Mouse (Mus musculus): Measurements from ENCODE around the gene Scn1a.
A peak's percentile ranks its signal among the peaks of the same experiment; 100 is the strongest.

The Scn1a gene

DNA sequence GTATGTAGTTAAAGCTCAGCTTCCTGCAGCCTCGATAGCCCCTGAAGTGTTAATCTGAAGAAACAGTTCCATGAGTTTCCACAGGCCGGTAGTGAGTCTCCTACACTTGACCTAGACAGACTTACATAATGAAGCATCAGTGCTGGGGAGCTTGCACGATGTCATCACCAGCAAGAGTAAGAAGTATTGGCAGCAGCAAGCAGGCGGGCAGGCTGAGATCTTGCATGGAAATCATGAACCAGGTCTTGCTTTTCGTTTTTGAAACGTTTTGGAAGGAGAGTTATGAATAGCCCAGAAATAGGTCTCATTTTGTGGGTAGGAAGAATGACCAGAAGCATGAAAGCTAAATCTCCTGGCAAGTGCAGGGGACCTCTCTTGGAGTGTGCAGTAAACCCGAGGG lies at the start of gene Scn1a:
Gene Scn1a, minus strand, starts transcription at position 130 of the 400 bp plus-strand sequence.
- peak; percentile 33 to 44 for DNase-seq (ENCODE audit: low spot score in 2 of 2)

DNA sequence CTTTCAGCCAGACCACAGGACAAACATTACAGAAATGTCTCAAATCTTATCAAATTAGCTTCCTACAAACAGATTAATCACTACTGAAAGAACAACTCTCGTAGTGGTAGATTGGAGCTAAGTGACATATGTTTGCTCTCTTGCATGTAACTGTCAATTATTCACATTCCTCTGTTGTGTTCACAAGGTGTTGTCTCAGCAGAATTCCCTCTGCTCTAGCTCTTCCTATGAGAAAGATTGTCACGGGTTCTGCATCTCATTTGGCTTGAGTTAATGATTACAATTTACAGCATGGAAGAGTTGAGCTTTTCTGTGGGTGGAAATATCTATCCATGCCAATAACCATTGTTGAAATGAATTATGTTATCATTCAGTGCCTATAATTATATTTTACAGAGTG lies 37.8 kb upstream of the Scn1a start:
- no peak for DNase-seq (ENCODE audit: low spot score in 2 of 2)

DNA sequence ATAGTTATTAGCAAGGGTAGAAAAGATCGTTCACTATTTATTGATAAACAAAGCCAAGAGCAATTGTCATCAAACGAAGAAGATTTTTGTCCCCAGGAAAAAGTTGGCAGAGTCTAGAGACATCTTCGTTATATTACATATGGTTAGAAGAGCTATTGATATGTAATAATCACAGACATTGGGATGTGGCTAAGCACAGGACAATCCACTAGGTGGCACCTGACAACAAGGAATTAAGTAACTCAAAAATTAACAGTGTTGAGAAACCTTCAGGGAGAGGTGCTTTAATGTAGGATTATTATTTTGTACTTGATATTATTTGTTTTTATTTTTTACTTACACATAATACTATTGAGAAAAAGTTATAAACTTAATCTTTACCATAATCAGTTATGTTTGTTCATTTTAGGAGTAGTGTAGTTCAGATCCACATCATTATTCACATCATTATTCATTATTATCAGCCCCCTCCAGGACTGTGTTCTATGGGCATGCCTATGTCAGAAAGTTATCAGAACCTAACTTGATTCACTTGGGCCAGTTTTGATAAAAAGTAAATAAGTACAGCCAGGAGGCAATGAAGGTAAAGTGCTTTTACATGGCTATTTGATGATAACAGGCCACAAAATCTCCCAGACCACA lies 32.7 kb upstream of the Scn1a start:
- DNase-seq (ENCODE audit: low spot score in 2 of 2): peak; percentile 45 to 46

DNA sequence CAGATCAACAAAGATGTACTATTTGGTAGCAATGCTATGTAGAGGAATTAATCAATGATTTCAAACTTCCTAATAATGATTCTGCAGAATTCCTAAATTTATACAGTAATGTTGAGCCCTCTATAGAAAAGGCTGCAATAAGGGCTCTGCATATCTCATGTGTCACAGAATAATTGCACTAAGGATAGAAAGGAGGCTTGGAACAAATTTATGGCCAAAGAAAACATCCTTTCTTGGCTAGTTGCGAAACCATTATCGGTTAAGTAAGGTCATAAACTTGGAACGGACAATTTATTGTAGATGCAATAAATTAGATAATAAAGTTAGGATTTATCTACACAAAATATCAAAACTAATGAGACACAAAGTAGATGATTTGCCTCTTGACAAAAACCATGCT lies 24.8 kb upstream of the Scn1a start:
- DNase-seq (ENCODE audit: low spot score in 2 of 2): no peak

DNA sequence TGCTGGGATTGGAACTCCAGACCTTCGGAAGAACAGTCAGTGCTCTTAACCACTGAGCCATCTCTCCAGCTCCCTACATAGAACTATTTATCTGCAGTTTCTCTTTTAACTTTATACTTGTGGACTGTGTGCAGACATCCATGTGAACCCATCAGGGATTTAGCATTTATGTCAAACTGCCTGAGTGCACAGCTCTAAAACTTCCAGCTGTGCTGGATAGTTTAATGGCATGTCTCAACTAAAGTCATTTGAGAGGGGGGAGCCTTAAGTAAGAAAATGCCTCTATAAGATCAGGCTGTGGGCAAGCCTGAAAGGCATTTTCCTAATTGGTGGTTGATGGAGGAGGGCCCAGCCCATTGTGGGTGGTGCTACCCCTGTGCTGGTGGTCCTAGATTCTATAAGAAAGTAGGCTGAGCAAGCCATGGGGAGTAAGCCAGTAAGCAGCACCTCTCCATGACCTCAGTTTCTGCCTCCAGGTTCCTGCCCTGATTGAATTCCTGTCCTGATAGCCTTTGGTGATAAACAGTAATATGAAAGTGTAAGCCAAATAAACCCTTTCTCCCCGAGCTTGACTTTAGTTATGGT lies 24.3 kb upstream of the Scn1a start:
- DNase-seq (ENCODE audit: low spot score in 2 of 2): no peak

DNA sequence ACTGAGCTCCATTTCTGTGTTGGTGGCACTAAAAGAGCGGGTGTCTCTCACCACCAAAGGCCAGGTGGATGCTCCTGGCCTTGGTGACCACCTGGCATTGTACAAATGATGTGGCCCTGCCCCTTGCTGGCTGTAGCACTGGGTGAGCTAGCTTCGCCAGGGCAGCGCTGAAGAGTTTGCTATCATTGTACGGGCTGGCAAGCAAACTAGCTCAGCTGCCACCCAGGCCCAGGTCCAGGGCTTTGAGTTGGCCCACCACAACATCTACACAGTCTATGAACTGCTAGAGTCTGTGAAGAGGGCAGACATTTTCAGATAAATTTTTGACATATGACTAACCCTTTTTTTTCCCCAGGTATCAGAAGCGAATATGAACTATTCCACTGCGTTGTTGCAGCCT lies 23.3 kb upstream of the Scn1a start:
- no peak for DNase-seq (ENCODE audit: low spot score in 2 of 2)

DNA sequence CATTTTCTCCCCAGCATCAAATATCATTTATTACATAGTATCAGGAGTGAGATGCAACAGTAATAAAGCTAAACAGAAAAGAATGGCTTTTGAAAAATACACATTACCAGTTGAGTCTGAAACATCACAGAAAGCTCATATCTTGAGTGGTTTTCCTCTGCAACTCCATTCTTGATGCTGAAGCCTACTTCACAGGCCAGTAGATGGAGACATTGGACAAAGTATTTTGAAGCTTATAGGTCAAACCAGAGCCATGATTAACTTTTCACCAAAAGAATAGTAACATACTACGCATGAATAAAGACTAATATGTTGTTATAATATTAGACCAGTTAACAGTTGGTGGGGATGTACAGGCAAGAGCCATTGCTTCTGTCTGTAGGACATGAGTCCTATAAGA lies 21.8 kb upstream of the Scn1a start:
- no peak for DNase-seq (ENCODE audit: low spot score in 2 of 2)

DNA sequence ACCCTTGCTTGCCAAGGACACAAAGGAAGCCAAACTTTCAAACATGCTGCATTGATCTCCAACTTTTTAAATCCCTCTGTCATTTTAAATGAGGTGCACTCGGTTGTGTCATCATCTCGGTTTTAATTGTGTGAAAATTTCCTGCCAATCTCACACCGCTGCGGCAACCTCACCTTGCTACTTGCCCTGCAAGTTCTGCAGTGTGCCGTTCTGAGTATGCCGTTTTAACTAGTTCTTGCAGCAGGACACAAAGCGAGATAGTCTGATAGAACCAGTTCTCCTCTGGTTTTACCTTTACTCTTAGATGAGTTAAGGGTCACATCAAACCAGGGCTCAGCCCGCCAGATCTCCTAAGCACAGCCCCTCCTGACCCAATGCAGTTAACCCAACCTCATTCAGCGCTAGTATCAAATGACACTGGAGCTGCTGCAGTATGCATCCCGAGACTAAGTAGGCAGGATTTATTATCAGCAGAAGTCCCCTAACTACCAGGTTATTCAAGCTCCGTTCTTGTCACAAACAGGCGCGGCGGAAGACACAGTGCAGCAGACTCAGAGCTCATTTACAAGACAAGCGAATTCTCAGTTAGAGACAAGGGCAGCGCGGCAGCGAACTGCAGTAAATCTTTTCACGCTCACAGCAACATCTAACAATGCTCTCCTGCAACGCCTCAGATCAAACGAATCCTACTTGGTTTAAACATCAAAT lies 722 bp downstream of the Scn1a start:
- peak; percentile 41 to 55 for DNase-seq (ENCODE audit: low spot score in 2 of 2)

DNA sequence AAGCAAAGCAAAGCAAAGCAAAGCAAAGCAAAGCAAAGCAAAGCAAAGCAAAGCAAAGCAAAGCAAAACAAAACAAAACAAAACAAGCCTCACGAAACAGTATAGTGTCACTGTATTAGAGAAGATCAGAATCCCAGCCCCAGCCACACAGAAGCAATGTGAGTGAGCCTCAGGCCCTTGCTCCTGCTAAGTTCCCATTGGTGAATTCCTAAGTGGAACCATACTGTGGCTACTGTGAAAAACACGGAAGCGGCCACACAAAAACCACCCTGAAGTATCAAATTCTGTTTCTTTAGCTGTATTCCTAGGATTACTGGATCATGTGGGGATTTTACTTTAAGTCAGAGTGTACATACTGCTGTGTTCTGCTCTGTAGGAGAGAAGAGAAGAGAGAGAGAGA lies 4.4 kb downstream of the Scn1a start:
- DNase-seq (ENCODE audit: low spot score in 2 of 2): no peak

DNA sequence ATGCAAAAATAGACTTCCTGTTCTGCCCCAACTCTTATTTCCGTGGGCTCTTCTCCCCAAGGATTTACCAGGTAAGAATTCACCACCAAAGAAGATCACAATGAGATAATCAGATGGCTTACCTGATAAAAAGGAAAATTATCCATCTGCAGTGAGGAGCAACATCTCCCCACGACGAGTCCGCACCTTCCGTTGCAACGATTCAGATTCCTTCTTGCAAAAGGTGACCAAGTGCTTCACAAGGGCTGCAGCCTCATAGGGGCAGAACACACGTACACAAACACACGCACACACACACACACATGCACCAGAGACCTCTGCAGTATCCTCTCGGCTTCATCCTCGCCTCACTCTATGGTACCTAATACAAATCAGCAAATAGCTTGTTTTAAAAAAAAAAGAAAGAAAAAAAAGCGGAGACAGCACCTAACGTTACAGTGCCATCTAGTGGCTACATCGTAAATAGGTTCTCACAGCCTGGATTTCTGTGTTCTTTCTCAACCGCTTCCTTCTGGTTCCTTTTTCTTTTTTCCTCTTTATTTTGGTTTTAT lies 30.8 kb downstream of the Scn1a start:
- peak; percentile 62 to 76 for DNase-seq (ENCODE audit: low spot score in 2 of 2)

DNA sequence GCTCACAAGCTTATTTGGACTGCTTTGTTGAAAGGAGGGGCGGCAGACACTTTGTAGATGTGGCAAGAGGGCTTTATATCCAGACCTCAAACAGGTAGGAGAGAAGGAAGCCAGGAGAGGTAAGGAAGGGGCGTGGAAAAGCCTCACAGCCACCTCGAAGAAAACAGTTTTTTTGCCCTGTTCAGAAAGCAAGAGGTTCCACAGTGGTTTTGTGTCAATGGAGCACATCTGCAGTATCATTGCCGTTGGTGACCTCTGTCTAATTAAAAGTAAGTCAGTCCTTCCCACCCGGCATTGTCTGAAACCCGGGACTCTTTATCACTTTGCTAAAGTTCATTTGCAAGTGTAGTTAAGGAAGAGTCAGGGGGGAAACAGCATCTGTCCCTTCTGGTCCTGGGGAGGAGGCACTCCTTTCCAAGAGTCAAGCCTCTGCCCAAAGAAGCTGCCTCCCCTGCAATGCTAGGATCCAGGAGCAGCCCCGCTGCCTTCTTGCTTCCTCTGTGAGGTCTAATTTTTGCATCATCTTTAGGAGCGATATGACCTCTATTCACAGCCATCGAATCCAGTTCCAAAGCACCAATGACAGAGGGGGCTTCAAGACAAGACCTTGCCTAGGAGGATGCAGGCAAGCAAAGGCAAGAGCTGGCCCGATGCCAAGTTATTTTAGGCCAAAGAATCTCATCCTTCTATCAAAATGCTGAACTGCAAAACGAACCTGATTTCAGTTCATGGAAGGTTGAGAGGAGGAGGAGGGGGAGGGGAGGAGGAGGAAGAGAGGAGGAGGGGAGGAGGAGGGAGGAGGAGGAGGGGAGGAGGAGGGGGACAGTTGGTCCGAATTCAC lies 31.5 kb downstream of the Scn1a start:
- DNase-seq (ENCODE audit: low spot score in 2 of 2): peak; percentile 50 to 53

DNA sequence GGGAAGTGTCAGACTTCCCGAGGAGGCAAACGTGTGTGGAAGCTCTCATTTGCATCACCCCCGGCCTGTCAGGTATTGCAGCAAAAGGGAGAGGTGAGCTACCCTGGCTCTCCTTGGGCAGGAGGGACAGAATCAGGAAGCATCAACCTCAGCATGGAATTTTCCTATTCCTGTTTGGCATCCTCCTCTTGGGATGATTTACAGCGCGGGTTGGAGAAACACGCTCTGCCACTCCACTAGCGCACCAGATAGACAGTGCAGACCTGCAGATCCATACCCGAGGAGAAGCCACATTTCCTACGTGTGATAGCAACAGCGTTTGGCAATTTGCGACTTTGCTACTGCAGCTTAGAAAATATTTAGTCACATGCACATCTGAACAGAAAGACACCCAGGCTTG lies 32.2 kb downstream of the Scn1a start:
- peak; percentile 47 to 59 for DNase-seq (ENCODE audit: low spot score in 2 of 2)

DNA sequence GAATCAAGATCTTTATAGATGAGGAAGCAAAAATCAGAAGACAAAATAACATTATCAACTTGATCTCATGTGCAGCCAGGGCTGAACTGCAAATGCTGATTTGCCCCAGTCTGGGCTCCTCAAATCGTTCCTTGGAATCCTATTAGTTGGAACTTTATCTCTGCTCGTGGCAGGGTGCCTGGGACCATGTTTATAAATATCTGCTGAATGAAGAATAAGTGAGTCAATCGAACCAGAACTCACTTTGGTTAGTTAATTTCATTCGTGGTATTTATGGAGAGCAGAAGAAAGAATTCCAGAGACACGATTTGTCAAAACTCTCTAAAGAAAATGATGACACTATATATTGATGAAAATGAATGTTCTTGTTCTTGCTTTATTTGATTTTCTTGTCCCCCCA lies 48.1 kb downstream of the Scn1a start:
- peak in 1 of 2 experiments; percentile 31 for DNase-seq (ENCODE audit: low spot score in 2 of 2)

DNA sequence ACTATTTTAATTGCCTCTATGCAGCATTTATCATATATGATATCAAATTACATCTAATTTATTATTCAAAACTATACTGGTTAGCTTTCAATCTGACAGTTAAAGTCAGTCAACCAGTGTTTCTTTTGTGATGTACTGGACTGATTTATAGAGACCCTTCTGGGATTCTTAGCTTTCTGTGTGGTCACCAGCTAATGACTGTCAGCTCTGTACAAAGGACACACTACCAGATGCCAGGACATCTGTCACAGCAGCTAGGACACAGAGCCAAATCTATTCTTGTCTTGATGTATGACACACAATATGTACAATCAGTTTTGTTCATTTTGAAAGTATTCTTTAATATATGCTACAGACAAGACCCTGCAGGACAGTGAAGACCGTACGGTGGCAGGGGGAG lies 72.7 kb downstream of the Scn1a start:
- no peak for DNase-seq (ENCODE audit: low spot score in 2 of 2)

DNA sequence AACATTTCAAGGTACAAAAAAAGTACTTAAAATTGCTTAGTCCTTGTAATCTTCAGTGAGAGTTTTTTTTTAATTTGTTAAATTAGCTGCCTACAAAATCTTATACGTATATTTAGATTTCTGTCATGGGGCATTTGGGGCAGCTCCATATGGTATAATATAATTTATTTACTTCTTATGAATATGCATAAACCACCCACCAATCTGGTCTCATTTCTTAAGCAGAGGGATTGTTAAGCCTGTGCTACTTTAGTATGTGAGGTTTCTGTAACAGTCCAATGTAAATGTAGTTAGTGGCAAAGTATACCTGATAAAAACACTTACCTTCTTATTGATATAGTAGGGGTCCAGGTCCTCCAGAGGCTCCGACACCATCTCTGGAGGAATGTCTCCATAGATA lies 90.0 kb downstream of the Scn1a start:
- DNase-seq (ENCODE audit: low spot score in 2 of 2): no peak

DNA sequence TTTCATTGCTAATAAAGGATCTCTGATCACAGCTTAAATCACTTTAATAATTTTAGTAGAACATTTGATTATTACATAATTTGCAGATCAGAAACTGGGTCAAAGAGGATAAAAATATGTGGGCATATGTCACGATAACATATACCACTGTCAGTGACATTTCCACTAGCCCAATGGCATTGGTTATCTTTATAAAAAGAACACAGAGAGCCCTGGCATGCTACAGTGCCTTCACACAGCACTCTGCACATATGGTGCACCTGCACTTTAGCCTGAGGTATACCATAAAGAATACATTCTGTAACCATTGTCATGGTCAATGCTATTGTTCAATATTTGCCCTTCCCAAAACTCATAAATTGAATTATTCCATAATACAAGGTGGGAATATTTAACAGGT lies 94.0 kb downstream of the Scn1a start:
- no peak for DNase-seq (ENCODE audit: low spot score in 2 of 2)

DNA sequence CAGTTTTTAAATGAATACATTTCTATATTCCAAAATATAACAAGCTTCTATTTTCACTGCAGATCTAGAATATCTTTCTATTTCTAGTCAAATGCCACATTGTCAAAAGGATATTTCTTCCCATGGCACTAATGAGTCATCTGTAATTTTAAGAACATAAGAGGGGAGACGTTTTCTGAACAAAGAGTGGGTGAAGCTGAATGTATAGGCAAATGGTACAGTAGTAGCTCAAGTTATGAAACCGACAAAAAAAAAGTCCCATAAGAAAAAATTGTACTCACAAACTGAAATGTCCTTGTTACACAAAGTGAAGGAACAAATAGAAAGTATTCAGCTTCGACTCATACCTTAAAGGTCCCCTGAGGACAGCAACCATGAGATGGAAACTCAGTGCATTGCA lies 94.5 kb downstream of the Scn1a start:
- DNase-seq (ENCODE audit: low spot score in 2 of 2): no peak

DNA sequence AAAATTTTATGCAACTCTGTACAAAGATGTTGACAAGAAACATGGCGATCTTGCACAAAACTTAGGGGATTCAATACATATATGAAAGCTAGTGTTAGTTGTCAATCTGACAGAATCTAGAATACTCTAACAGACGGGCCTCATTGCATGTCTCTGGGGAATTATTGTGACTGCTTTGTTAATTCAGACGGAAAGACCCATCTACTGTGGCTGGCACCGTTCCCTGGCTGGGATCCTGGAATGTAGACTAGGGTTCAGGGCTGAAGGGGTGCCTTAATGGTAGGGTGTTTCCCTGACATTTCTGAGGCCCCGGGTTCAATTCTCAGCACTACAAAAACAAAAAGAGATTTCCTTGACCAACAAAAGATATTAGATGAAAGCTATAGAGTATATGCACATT lies 103.2 kb downstream of the Scn1a start:
- DNase-seq (ENCODE audit: low spot score in 2 of 2): no peak

DNA sequence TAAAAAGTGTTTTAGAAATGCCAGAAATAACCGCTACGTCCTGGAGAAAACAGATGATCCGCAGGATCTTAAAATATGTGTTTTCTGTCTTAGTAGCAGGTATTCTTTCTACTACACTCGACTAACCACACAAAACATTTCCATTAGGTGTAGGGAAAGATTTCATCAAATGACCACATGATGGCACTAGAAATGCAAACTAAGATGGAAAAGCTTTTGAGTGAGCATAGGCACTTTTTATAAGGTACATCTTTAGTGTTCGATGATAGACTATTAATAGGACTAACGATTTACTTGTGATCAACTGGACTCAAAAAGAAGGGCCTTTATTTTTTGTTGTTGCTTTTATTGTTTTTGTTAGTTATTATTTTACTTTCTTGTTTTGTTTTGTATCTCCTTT lies 104.2 kb downstream of the Scn1a start:
- no peak for DNase-seq (ENCODE audit: low spot score in 2 of 2)

DNA sequence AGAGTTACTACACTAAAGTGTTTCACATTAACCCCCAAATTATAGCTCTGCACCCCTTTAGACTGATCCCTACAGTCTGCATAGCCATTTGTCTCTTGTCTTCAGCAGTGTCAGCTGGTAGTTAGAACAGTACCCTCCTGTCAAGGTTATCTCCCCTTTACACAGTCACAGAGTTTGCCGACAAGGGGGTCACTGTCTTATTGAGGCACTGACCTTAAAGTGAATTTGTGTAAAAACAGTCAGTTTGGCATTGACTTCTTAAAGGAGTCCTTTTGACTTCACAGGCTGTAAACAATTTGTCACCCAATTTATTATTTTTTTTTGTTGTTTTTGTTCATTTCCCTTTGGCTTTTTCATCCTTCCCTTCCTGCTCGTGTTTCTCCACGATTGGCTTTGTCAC lies 168.1 kb downstream of the Scn1a start:
- no peak for DNase-seq (ENCODE audit: low spot score in 2 of 2)

DNA sequence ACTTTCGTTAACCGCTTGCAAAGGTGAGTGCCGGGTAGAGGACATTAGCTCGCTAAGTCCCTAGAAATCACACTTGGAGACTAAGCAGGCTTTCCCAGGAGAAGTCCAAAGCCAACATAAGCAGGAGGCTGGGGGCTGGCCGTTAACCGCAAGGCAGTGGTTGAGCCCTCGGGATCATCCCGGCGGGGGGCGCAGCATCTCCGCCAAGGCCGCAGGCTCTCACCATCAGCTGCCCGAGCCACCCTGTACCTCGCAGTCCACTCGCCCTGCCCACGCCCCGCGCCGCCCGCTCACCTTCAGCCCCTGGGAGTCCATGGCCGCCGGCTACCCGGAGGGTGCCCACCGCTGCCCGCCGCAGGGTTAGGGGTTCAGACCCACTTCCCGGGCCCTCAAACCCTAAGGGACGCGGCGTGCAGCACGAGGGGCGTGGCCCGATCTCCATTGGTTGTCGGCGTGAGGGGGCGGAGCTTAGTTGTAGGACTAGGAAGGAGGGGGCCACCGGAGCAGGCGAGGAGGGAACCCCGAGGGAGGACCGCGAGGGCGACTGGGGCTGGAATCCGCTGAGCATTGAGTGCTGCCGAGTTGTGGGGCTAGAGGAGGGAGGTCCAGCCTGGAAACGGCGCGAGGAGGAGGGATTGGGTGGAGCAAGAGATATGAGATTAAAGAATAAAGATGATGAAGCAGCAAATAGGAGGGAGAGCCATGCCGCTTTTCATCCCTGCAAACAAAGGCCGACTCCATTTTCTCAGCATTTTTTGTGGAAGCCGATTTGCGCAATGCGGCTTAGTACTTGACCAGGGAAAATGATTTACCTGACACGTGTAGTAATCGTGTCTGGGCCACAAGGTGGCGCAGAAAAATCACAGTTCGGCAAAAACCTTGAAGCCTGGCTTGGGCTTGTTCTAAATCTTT lies 184.2 kb downstream of the Scn1a start, which contains the start of gene Ttc21b:
Gene Ttc21b, minus strand, starts transcription at position 398 of the 912 bp plus-strand sequence.
- DNase-seq (ENCODE audit: low spot score in 2 of 2): peak; percentile 97 to 98
